Mouse (Mus musculus) thymus, adult 2 months (tissue): ENCODE data around the gene Cdkl3. TPM values are rescaled to one million over a fixed set of nuclear protein-coding genes. Genes with fewer than 3 reads are reported as not detected.

Source experiments
- DNase-seq: peaks from one replicate; pipeline ENCODE4 v3.0.0; 2021
- H3K27ac ChIP-seq: fragments of 200-500 bp; 2 replicates; pipeline ENCODE4 v1.5.1; 2012; ENCODE audit warnings: low read length, control low read depth; ENCODE audit not compliant: control insufficient read depth, insufficient read depth
- H3K27me3 ChIP-seq: fragments of 200-500 bp; 2 replicates; pipeline ENCODE4 v1.6.1; 2012; ENCODE audit warnings: mild to moderate bottlenecking, low read length, moderate library complexity, mixed read lengths; ENCODE audit not compliant: control insufficient read depth, insufficient read depth
- H3K36me3 ChIP-seq: fragments of 200-500 bp; 2 replicates; pipeline ENCODE4 v1.6.1; 2012; ENCODE audit warnings: mild to moderate bottlenecking, low read length, moderate library complexity; ENCODE audit not compliant: control insufficient read depth, insufficient read depth
- H3K4me1 ChIP-seq: fragments of 200-500 bp; replicated peaks from 2 replicates; pipeline ENCODE4 v1.6.1; 2012; ENCODE audit warnings: low read length; ENCODE audit not compliant: control insufficient read depth, insufficient read depth
- H3K4me3 ChIP-seq: fragments of 200-500 bp; 2 replicates; pipeline ENCODE4 v1.5.1; 2012; ENCODE audit warnings: mild to moderate bottlenecking, low read length, control low read depth, moderate library complexity; ENCODE audit not compliant: control insufficient read depth, insufficient read depth
- CTCF ChIP-seq: fragments of 200-500 bp; IDR thresholded peaks from 2 replicates; pipeline ENCODE4 v1.5.1; 2012; ENCODE audit warnings: mild to moderate bottlenecking, control low read depth, low read length, moderate library complexity, borderline replicate concordance; ENCODE audit not compliant: control insufficient read depth, poor library complexity, insufficient read depth; ENCODE audit errors: extremely low read depth
- POLR2A ChIP-seq: fragments of 200-500 bp; IDR thresholded peaks from 2 replicates; pipeline ENCODE4 v1.6.1; 2012; ENCODE audit warnings: mild to moderate bottlenecking, low read length, control low read depth, moderate library complexity; ENCODE audit not compliant: control insufficient read depth, poor library complexity, insufficient read depth; ENCODE audit errors: extremely low read depth
- WGBS: fragments of 180-500 bp; shearing (Covaris S2); methylation state at CpG from one replicate; pipeline ENCODE4 v1.1.7; 2018; 5-methylcytosine and 5-hydroxymethylcytosine counted together
- polyA plus RNA-seq: library from polyadenylated mRNA; depleted of rRNA; stranded (reverse); fragments of >200 nt; gene quantifications from 2 replicates; pipeline ENCODE4 v1.2.3, GENCODE M21; 2012

The Cdkl3 gene
- polyA plus RNA-seq, 1 experiment: 3.1 TPM

- 80% methylated on average over 5 of the region's 5 CpGs for WGBS
- Histone ChIP-seq H3K36me3 (no peaks in the 10 kb centered on the region), H3K27me3 (no peaks in the 10 kb centered on the region), H3K4me1 (no peaks in the 10 kb centered on the region), H3K4me3 (no peak overlapping the region), H3K27ac (no peak overlapping the region)
- no peak for DNase-seq
- TF ChIP-seq CTCF (no peak), POLR2A (no peak)
Measured at GRCm38 (mm10) chr11:52059001-52059400, 55.0 kb downstream of the Cdkl3 start.

GRCm38 (mm10) chr11:52060315-52060714 is 56.3 kb downstream of the Cdkl3 start:
- TF ChIP-seq CTCF (no peak), POLR2A (no peak)
- Histone ChIP-seq H3K36me3 (no peaks in the 10 kb centered on the region), H3K4me3 (no peak overlapping the region), H3K27ac (no peak overlapping the region), H3K4me1 (no peaks in the 10 kb centered on the region), H3K27me3 (no peaks in the 10 kb centered on the region)
- 94% methylated on average over 4 of the region's 4 CpGs for WGBS
- DNase-seq: no peak

GRCm38 (mm10) chr11:52062406-52062805 is 58.4 kb downstream of the Cdkl3 start:
- no peaks in the 10 kb centered on the region for H3K27me3 ChIP-seq
- no peaks in the 10 kb centered on the region for H3K4me1 ChIP-seq
- WGBS: 87% methylated on average over 5 of the region's 5 CpGs
- H3K36me3 ChIP-seq: no peaks in the 10 kb centered on the region
- TF ChIP-seq POLR2A: no peak
- H3K27ac ChIP-seq: no peak overlapping the region
- no peak for DNase-seq
- H3K4me3 ChIP-seq: no peak overlapping the region

GRCm38 (mm10) chr11:52064398-52064797 is 60.4 kb downstream of the Cdkl3 start:
- Histone ChIP-seq H3K4me1 (no peaks in the 10 kb centered on the region), H3K27ac (no peak overlapping the region), H3K4me3 (no peak overlapping the region), H3K36me3 (no peaks in the 10 kb centered on the region), H3K27me3 (no peaks in the 10 kb centered on the region)
- TF ChIP-seq CTCF (peak; percentile 62; the same call in 1 of the 2 replicates), POLR2A (no peak)
- 30% methylated on average over 3 of the region's 3 CpGs for WGBS
- DNase-seq: peak; percentile 39

GRCm38 (mm10) chr11:52065841-52066240 is 61.8 kb downstream of the Cdkl3 start:
- no peak for TF ChIP-seq POLR2A
- TF ChIP-seq CTCF: no peak
- Histone ChIP-seq H3K36me3 (no peaks in the 10 kb centered on the region), H3K27ac (peak overlapping the region; percentile 80; the same call in 1 of the 2 replicates), H3K27me3 (no peaks in the 10 kb centered on the region), H3K4me3 (0 out of 2 replicates have a peak overlapping the region, but pooled peaks have one; percentile 2), H3K4me1 (no peaks in the 10 kb centered on the region)
- 5% methylated on average over 5 of the region's 5 CpGs for WGBS
- peak; percentile 22 for DNase-seq

- WGBS: 9% methylated on average over 10 of the region's 10 CpGs
- no peaks in the 10 kb centered on the region for H3K36me3 ChIP-seq
- peak overlapping the region; percentile 39; the same call in 1 of the 2 replicates for H3K27ac ChIP-seq
- no peaks in the 10 kb centered on the region for H3K27me3 ChIP-seq
- H3K4me1 ChIP-seq: peaks cover 33% of the 10 kb centered on the region
- H3K4me3 ChIP-seq: no peak overlapping the region
- DNase-seq: no peak
- TF ChIP-seq POLR2A: no peak
- TF ChIP-seq CTCF: no peak
Measured at GRCm38 (mm10) chr11:52071768-52072167, 67.7 kb downstream of the Cdkl3 start.

- Histone ChIP-seq H3K27ac (no peak overlapping the region), H3K36me3 (no peaks in the 10 kb centered on the region), H3K4me1 (peaks cover 39% of the 10 kb centered on the region), H3K4me3 (no peak overlapping the region), H3K27me3 (no peaks in the 10 kb centered on the region)
- DNase-seq: no peak
- WGBS: 97% methylated on average over 8 of the region's 8 CpGs
- TF ChIP-seq POLR2A: no peak
- TF ChIP-seq CTCF: no peak
Measured at GRCm38 (mm10) chr11:52073528-52074170, 69.6 kb downstream of the Cdkl3 start.
